Mouse (Mus musculus) left cerebral cortex, postnatal 36 days (tissue): Measurements from ENCODE around the gene Opcml. TPM values are rescaled to one million over a fixed set of nuclear protein-coding genes. Genes with fewer than 3 reads are reported as not detected.

ENCODE experiments used
- DNase-seq, 2 experiments: peaks; one replicate each; pipeline ENCODE4 v3.0.0; 2021 to 2022; ENCODE audit warnings: low spot score in 2 of 2, mixed read lengths in 1 of 2
- intact Hi-C: fragments of 180-260 bp; cut with DNase I; formaldehyde crosslinking; loops from one replicate; pipeline ENCODE4 v1.15.1; 2025
- total RNA-seq, 2 experiments: library from RNA; stranded (reverse); gene quantifications; 2 replicates each; pipeline ENCODE4 v1.2.3; 2021

Opcml gene
- total RNA-seq, 2 experiments from 2014 or later = 250 to 263 TPM

- intact Hi-C loops = no loop called here
- no peak for DNase-seq
Observed at GRCm38 (mm10) chr9:27986604-27987588, 196.3 kb downstream of the Opcml start.

GRCm38 (mm10) chr9:27991611-27992010 lies 201.0 kb downstream of the Opcml start:
- no peak for DNase-seq
- intact Hi-C loops = no loop called here

GRCm38 (mm10) chr9:27996536-27996935 lies 206.0 kb downstream of the Opcml start:
- intact Hi-C loops = no loop called here
- DNase-seq = no peak

GRCm38 (mm10) chr9:27998767-27999166 lies 208.2 kb downstream of the Opcml start:
- intact Hi-C loops = no loop called here
- DNase-seq = no peak

GRCm38 (mm10) chr9:28003131-28003530 lies 212.6 kb downstream of the Opcml start:
- no peak for DNase-seq
- intact Hi-C loops = no loop called here

GRCm38 (mm10) chr9:28011483-28011882 lies 220.9 kb downstream of the Opcml start:
- intact Hi-C loops = no loop called here
- no peak for DNase-seq

GRCm38 (mm10) chr9:28012664-28013063 lies 222.1 kb downstream of the Opcml start:
- intact Hi-C loops = no loop called here
- peak; percentile 20 to 26 for DNase-seq

GRCm38 (mm10) chr9:28013192-28013591 lies 222.6 kb downstream of the Opcml start:
- intact Hi-C loops = no loop called here
- no peak for DNase-seq

- no peak for DNase-seq
- intact Hi-C loops = no loop called here
Observed at GRCm38 (mm10) chr9:28028156-28028555, 237.6 kb downstream of the Opcml start.

- no peak for DNase-seq
- intact Hi-C loops = no loop called here
Observed at GRCm38 (mm10) chr9:28028788-28029393, 238.3 kb downstream of the Opcml start.

GRCm38 (mm10) chr9:28049157-28049556 lies 258.6 kb downstream of the Opcml start:
- DNase-seq = no peak
- intact Hi-C loops = no loop called here

GRCm38 (mm10) chr9:28057171-28057845 lies 266.7 kb downstream of the Opcml start:
- DNase-seq = no peak
- intact Hi-C loops = no loop called here

- DNase-seq = no peak
- intact Hi-C loops = no loop called here
Observed at GRCm38 (mm10) chr9:28065126-28065525, 274.6 kb downstream of the Opcml start.

GRCm38 (mm10) chr9:28080694-28081093 lies 290.1 kb downstream of the Opcml start:
- intact Hi-C loops = no loop called here
- no peak for DNase-seq

- intact Hi-C loops = no loop called here
- DNase-seq = peak in 1 of 2 experiments; percentile 20
Observed at GRCm38 (mm10) chr9:28083754-28084153, 293.2 kb downstream of the Opcml start.

- intact Hi-C loops = no loop called here
- DNase-seq = no peak
Observed at GRCm38 (mm10) chr9:28084273-28084726, 293.7 kb downstream of the Opcml start.

GRCm38 (mm10) chr9:28091395-28091794 lies 300.8 kb downstream of the Opcml start:
- intact Hi-C loops = no loop called here
- no peak for DNase-seq

- DNase-seq = no peak
- intact Hi-C loops = no loop called here
Observed at GRCm38 (mm10) chr9:28094722-28095121, 304.1 kb downstream of the Opcml start.

GRCm38 (mm10) chr9:28096204-28096603 lies 305.6 kb downstream of the Opcml start:
- DNase-seq = no peak
- intact Hi-C loops = no loop called here

- DNase-seq = no peak
- intact Hi-C loops = no loop called here
Observed at GRCm38 (mm10) chr9:28101981-28102380, 311.4 kb downstream of the Opcml start.
